Mouse (Mus musculus): ENCODE measurements around the gene Ccdc57.

DNA sequence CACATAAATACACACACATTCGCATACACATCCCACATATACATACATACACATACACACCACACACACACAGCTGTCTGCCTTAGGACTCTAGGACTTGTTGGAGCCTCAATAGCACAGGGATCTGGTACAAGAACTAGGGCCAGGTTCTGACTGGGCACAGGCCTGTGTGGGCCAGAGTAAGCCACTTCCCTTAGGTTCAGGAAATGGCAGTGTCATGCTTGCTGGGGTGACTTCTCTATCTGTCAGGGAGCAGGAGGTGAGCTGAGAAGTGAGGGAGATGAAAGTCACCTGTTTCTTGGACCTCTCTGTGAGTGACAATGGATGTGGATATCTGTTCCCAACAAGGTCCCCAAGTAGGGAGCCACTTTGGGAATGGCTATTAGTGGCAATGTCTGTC, 5.3 kb upstream of the Ccdc57 start:
- TF ChIP-seq POLR2A (IDR thresholded peaks at IDR 0.05; ENCODE audit: control insufficient read depth, extremely low read depth, insufficient read depth, low read length, poor library complexity), result no peak
- no peak for TF ChIP-seq CTCF (IDR thresholded peaks at IDR 0.05; ENCODE audit: borderline replicate concordance, control insufficient read depth, extremely low read depth, insufficient read depth, low read length, poor library complexity)

Measured in thymus, adult 2 months (tissue).